Mouse (Mus musculus): ENCODE measurements around the gene P3h1. TPM values are rescaled to one million over a fixed set of nuclear protein-coding genes. Genes with fewer than 3 reads are reported as not detected.

Gene P3h1
- polyA plus RNA-seq, 1 experiment from 2014 or later = 15.0 TPM

DNA sequence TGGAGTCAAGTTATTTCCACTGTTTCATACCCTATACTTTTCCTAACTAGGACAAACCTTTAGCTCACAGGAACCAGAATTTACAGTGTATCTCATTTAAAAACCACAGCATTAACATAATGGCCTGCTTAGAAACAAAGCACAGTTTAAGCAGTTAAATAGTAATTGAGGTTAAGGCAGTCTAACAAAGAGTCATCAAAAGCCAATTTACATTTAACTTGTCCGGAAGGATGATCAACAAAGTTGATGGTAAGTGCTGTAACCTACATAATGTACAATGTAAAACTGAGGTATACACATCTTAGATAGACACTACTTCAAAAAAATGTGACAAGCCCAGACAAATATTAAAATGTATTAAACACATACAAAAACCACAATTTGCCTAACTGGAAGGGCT, 59.2 kb downstream of the P3h1 start:
- Histone ChIP-seq H3K27ac (no peak overlapping the region), H3K9me3 (no peaks in the 10 kb centered on the region), H3K4me3 (peak overlapping the region; percentile 100), H3K27me3 (replicated peaks) (no peaks in the 10 kb centered on the region), H3K9ac (peak overlapping the region; percentile 95; the same call in 1 of the 2 replicates), H3K4me1 (peaks cover 26% of the 10 kb centered on the region), H3K36me3 (peaks cover 12% of the 10 kb centered on the region; the same call in 1 of the 2 replicates), H3K4me2 (replicated peaks) (peak overlapping the region; percentile 66)
- ATAC-seq (ENCODE audit: low FRiP score, low read depth) = no peak
- WGBS = 78% methylated on average over 1 of the region's 1 CpGs

DNA sequence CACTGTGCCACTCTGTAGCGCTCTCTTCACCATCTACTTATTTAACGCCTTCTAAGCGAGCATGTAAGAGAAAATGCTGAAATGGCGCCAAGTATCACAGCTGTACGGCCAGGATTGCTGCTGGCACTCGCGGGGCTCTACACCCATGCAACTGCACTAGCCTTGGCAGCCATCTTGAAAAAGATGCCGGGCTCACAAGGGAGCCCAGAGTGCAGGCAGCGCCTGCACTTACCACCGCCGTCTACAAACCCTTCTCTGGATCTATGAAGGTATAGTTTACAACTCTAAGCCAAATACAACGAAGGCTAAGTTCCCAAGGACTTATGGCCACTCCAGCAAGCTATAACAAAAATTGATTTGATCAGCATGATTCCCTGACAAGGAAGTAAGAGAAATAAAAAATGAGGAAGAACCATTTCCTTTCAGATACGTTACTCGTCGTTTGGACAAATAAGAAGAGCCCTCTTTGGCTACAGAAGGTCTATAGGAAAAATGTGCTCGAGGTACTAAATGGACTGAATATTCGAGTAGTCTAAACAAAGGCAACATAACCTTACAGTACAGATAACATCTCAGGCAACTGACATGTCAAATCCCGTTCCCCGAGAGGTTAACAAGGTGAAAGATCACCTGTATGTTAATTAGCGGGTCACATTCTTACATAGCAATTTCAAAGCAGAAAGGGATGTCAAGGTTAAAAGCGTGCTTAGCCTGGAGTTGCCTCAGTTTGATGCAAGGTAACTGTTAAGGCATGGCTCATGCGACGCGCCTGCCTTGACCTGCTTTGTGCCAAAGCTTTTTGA, 60.3 kb downstream of the P3h1 start:
- 2% methylated on average over 24 of the region's 24 CpGs for WGBS
- H3K9me3 ChIP-seq = no peaks in the 10 kb centered on the region
- no peak overlapping the region for H3K27ac ChIP-seq
- peaks cover 9% of the 10 kb centered on the region; the same call in 1 of the 2 replicates for H3K36me3 ChIP-seq
- peak overlapping the region; percentile 66 for H3K4me2 ChIP-seq (replicated peaks)
- H3K9ac ChIP-seq = peak overlapping the region; percentile 95
- peaks cover 26% of the 10 kb centered on the region for H3K4me1 ChIP-seq
- H3K4me3 ChIP-seq = peak overlapping the region; percentile 100
- H3K27me3 ChIP-seq (replicated peaks) = no peaks in the 10 kb centered on the region
- no peak for ATAC-seq (ENCODE audit: low FRiP score, low read depth)

DNA sequence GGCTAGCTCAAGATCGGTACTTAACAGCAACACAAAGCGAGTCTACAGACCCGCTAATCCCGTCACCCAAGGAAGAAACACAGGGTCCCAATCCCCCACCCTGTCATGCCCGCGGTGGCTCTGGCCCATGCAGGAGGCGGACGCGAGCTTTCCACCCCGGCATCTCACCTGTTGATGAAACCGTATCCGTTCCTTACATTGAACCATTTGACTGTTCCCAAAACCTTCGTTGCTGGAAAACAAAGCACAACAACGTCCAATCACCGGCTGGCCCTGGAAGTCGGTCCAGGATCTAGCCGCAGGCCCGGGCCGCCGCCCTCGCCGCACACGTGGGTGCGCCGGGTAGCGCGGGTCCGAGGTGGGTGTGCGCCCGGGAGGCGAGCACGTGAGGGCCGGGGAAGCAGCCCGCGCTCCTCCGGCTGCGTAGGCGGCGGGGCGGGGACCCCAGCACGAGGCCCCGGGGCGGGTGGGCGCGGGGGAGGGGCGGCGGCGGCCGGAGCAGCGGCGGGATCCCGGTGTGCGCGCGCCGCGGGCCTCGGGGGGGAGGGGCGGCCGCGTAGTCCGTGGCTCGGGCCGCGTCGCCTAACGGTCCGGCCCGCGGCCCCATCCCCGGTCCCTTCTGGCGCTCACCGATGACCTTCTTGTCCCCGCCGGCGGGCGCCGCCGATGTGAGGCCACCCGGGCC, 61.0 kb downstream of the P3h1 start:
- H3K4me1 ChIP-seq = peaks cover 26% of the 10 kb centered on the region

DNA sequence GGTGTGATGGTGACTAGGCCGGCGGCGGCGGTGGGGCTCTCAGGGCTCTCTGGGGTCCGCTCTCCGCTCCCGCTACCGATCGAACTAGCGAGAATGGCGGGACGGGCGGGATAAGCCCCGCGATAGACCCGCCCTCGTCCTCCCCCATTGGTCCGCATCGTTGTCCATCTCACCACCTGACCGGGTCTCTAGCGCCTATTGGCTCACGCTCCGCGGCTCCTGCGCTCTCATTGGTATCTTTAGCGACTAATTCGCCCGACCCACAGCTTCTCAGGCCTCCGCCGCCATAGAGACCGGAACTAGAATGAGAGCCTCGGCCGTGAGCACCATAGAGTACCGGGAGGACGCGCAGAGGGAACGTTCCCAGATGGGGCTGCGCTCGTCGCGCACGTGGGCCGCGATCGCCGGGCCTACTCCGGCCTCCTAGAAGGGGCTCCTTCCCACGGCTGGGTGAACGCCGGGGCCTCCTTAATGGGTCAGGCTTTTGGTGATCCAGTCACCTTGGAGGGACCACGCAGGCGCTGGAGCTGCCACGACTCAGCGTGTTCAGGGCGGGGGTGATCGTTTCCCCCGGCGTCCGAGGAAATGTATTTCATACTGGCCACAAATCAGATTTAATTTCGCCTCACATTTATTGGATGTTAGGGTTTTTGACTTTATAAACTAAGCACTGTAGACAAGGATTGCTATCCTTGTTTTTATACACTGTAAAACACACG, 61.9 kb downstream of the P3h1 start, which contains the start of gene Ybx1:
Gene Ybx1 (minus strand): TSS at position 190 of the 719 bp plus-strand sequence.
- H3K9ac ChIP-seq = peak within 1 kb of the TSS; percentile 95
- H3K4me2 ChIP-seq (replicated peaks) = peak within 1 kb of the TSS; percentile 66
- peaks cover 5% of the 10 kb centered on the region; the same call in 1 of the 2 replicates for H3K36me3 ChIP-seq
- ATAC-seq (ENCODE audit: low FRiP score, low read depth) = peak; percentile 99
- H3K27ac ChIP-seq = peak within 1 kb of the TSS; percentile 84
- H3K4me3 ChIP-seq = peak within 1 kb of the TSS; percentile 100
- H3K4me1 ChIP-seq = peaks cover 26% of the 10 kb centered on the region
- under 1% methylated on average over 61 of the region's 61 CpGs for WGBS
- no peaks in the 10 kb centered on the region for H3K27me3 ChIP-seq (replicated peaks)
- no peaks in the 10 kb centered on the region for H3K9me3 ChIP-seq

More for the DNA sequence above, 61.0 kb downstream of the P3h1 start:
- H3K27ac ChIP-seq = peak overlapping the region; percentile 84
- peak; percentile 62 for ATAC-seq (ENCODE audit: low FRiP score, low read depth)
- no peaks in the 10 kb centered on the region for H3K27me3 ChIP-seq (replicated peaks)
- peak overlapping the region; percentile 95 for H3K9ac ChIP-seq
- no peaks in the 10 kb centered on the region for H3K9me3 ChIP-seq
- peaks cover 9% of the 10 kb centered on the region; the same call in 1 of the 2 replicates for H3K36me3 ChIP-seq
- WGBS = under 1% methylated on average over 63 of the region's 80 CpGs
- peak overlapping the region; percentile 66 for H3K4me2 ChIP-seq (replicated peaks)
- H3K4me3 ChIP-seq = peak overlapping the region; percentile 100

DNA sequence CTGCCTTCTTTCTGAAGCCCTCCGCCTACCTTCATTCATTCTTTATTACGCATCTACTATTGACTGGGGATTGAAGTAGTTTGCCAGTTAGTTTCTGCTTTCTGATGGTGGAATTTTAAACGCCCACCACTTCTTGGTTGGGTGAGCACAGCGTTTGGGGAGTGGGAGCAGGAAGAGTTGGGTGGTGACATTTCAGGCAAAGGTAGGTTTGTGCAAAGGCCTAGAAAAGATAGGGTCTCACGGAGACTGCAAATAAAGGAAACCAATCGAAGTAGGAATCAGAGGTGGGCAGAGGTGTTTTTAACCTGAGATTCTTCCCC, 62.4 kb downstream of the P3h1 start:
- Histone ChIP-seq H3K4me3 (peak overlapping the region; percentile 100), H3K4me2 (replicated peaks) (peak overlapping the region; percentile 66), H3K36me3 (peaks cover 5% of the 10 kb centered on the region; the same call in 1 of the 2 replicates), H3K27me3 (replicated peaks) (no peaks in the 10 kb centered on the region), H3K27ac (peak overlapping the region; percentile 7; the same call in 1 of the 2 replicates), H3K9ac (peak overlapping the region; percentile 95), H3K4me1 (peaks cover 26% of the 10 kb centered on the region), H3K9me3 (no peaks in the 10 kb centered on the region)
- WGBS = 5% methylated on average over 6 of the region's 6 CpGs
- no peak for ATAC-seq (ENCODE audit: low FRiP score, low read depth)

DNA sequence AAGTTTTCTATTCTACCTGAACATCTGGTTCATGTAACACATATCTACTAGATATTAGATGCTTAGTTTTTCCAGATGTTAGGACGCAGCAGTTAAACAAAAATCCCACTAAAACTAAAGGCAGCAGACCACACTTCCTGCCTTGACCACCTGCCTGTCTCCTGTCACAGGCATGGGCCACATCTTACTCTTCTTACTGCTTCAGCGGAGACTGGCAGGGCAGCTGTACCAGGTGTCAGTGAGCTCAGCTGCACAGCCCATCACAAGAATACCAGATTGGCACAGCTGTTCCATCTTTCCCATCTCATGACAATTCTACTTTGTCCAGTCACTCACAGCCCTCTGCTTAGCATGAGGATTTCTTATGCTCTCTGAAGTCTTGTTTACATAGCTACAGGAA, 64.6 kb downstream of the P3h1 start:
- WGBS = 79% methylated on average over 2 of the region's 2 CpGs
- no peak overlapping the region for H3K4me3 ChIP-seq
- no peak for ATAC-seq (ENCODE audit: low FRiP score, low read depth)
- no peak overlapping the region for H3K27ac ChIP-seq
- H3K27me3 ChIP-seq (replicated peaks) = no peaks in the 10 kb centered on the region
- no peak overlapping the region for H3K4me2 ChIP-seq (replicated peaks)
- no peaks in the 10 kb centered on the region for H3K9me3 ChIP-seq
- H3K9ac ChIP-seq = no peak overlapping the region
- no peaks in the 10 kb centered on the region for H3K36me3 ChIP-seq
- H3K4me1 ChIP-seq = peaks cover 13% of the 10 kb centered on the region

Other genes with a start within 250 kb of the P3h1 start
- 122 and 128 TPM in 2 replicates for gene Slc2a1, start 124.2 kb upstream of the P3h1 start, polyA plus RNA-seq (2016; fragmentation: Nextera tagmentation; extraction: Ambion mirVana)
- 7.2 and 9.3 TPM in 2 replicates for gene Zfp691, start 58.7 kb upstream of the P3h1 start, polyA plus RNA-seq (2016; fragmentation: Nextera tagmentation; extraction: Ambion mirVana)
- 4.2 and 5.7 TPM in 2 replicates for gene Ermap, start 42.9 kb upstream of the P3h1 start, polyA plus RNA-seq (2016; fragmentation: Nextera tagmentation; extraction: Ambion mirVana)
- gene Svbp, start 37.6 kb upstream of the P3h1 start, polyA plus RNA-seq (2016; fragmentation: Nextera tagmentation; extraction: Ambion mirVana) = 185 and 200 TPM in 2 replicates
- 0.26 and 0.28 TPM in 2 replicates for gene Tmem269, start 14.7 kb upstream of the P3h1 start, polyA plus RNA-seq (2016; fragmentation: Nextera tagmentation; extraction: Ambion mirVana)
- gene AU022252, start 203 bp upstream of the P3h1 start, polyA plus RNA-seq (2016; fragmentation: Nextera tagmentation; extraction: Ambion mirVana) = 39.8 and 40.9 TPM in 2 replicates
- gene Cldn19, start 22.5 kb downstream of the P3h1 start, polyA plus RNA-seq (2016; fragmentation: Nextera tagmentation; extraction: Ambion mirVana) = 0.08 and 0.22 TPM in 2 replicates
- 1,187 and 1,308 TPM in 2 replicates for gene Ybx1, start 61.7 kb downstream of the P3h1 start, polyA plus RNA-seq (2016; fragmentation: Nextera tagmentation; extraction: Ambion mirVana)
- gene Ppih, start 87.6 kb downstream of the P3h1 start, polyA plus RNA-seq (2016; fragmentation: Nextera tagmentation; extraction: Ambion mirVana) = 83.8 and 96.8 TPM in 2 replicates
- 14.9 and 15.1 TPM in 2 replicates for gene Ccdc30, start 182.6 kb downstream of the P3h1 start, polyA plus RNA-seq (2016; fragmentation: Nextera tagmentation; extraction: Ambion mirVana)
- 20.9 and 22.7 TPM in 2 replicates for gene Ppcs, start 189.5 kb downstream of the P3h1 start, polyA plus RNA-seq (2016; fragmentation: Nextera tagmentation; extraction: Ambion mirVana)
- gene Zmynd12, start 189.9 kb downstream of the P3h1 start, polyA plus RNA-seq (2016; fragmentation: Nextera tagmentation; extraction: Ambion mirVana) = 0.13 and 0.55 TPM in 2 replicates

All from neural tube, embryonic 12.5 days (tissue).